Mouse (Mus musculus): ENCODE data around the gene Slc1a7. TPM values are rescaled to one million over a fixed set of nuclear protein-coding genes. Genes with fewer than 3 reads are reported as not detected.

Slc1a7 gene
- 0.22 TPM for polyA plus RNA-seq (2012; fragmentation: generic; extraction: Trizol)

DNA sequence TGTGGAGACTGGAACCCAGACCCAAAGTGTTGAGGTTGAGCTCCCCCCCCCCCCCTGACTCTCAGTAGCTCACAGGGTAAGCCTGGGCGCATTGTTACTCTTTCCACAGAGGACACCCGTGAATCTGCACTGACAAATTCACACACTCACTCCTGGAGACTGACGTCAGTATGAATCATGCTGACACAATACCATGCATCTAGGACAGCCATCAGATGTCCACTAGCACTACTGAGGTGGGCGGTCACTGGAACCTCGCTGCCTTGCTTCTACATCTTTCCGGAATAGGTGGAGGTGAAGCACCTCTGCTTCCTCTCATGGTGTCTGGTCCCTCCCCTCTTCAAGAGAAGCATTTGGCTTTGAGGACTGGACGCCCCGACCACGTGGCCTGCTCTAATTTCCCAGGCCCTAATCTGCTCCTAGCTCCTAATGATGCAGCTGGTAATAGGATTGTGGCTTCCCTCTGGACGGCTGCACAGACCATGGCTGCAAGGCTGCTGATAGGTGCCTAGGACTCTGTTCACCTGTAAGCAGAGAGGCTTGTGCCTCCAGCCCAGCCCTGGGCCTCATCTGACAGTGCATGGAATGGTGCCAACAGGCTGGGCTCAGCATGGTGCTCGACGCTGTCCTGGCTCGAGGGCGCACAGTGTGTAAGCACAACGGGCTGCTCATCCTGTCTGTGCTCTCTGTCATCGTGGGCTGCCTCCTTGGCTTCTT, at the start of gene Slc1a7:
Gene Slc1a7, plus strand, starts transcription at position 367 of the 717 bp plus-strand sequence.
- no peak within 1 kb of the TSS for H3K4me3 ChIP-seq
- no peaks in the 10 kb centered on the region for H3K79me2 ChIP-seq (ENCODE audit: control insufficient read depth, insufficient read depth)
- H3ac ChIP-seq (ENCODE audit: control insufficient read depth, insufficient read length): no peak within 1 kb of the TSS
- H3K36me3 ChIP-seq (ENCODE audit: control insufficient read depth, insufficient read depth): no peaks in the 10 kb centered on the region
- TF ChIP-seq CEBPB (IDR thresholded peaks at IDR 0.05; ENCODE audit: insufficient read depth, poor library complexity, severe bottlenecking) (no peak), MYOD1 (IDR thresholded peaks at IDR 0.05; ENCODE audit: control insufficient read depth in 1 of 3, insufficient read length in 2 of 3, low read depth in 2 of 3) (no peak), MAX (IDR thresholded peaks at IDR 0.05; ENCODE audit: low read depth) (no peak), MYOG (IDR thresholded peaks at IDR 0.05; ENCODE audit: control insufficient read depth in 1 of 3, insufficient read depth in 1 of 3, insufficient read length in 2 of 3, low read depth in 2 of 3) (no peak), REST (IDR thresholded peaks at IDR 0.05; ENCODE audit: insufficient read depth, insufficient read length) (no peak), TCF12 (IDR thresholded peaks at IDR 0.05; ENCODE audit: insufficient read depth, poor library complexity, severe bottlenecking) (no peak), POLR2A (IDR thresholded peaks at IDR 0.05; ENCODE audit: insufficient read length, low read depth) (no peak), USF1 (IDR thresholded peaks at IDR 0.05; ENCODE audit: low read depth) (no peak), E2F4 (IDR thresholded peaks at IDR 0.05; ENCODE audit: insufficient read depth) (no peak), SRF (IDR thresholded peaks at IDR 0.05; ENCODE audit: control insufficient read depth, insufficient read length, low read depth) (no peak), TCF3 (IDR thresholded peaks at IDR 0.05; ENCODE audit: insufficient read length, low read depth) (no peak), POLR2AphosphoS2 (IDR thresholded peaks at IDR 0.05; ENCODE audit: insufficient read length, low read depth) (no peak)
- H3K27me3 ChIP-seq (ENCODE audit: control insufficient read depth, insufficient read depth, insufficient read length): no peaks in the 10 kb centered on the region
- H3K4me2 ChIP-seq (ENCODE audit: low read depth): peak within 1 kb of the TSS; percentile 0

DNA sequence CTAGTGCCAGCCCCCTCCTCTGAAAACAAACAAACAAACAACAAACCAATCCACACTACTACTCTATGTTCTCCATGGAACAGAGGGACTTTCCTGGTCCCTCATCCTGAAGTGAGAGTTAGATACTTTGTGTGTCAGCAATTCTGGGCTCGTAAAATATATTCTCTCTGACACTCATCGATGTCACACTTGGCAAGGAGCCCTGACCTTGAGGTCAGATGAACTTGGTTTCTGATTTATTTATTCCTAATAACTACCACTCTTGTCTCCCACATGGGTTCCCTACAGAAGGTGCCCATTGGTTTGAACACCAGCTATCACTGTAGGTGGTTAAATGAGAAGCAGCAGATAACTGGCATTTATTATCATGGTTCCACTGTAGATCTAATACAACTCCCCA, 47.8 kb upstream of the Slc1a7 start:
- Histone ChIP-seq H3K4me3 (no peak overlapping the region), H3K4me2 (ENCODE audit: low read depth) (no peak overlapping the region), H3ac (ENCODE audit: control insufficient read depth, insufficient read length) (no peak overlapping the region), H3K79me2 (ENCODE audit: control insufficient read depth, insufficient read depth) (no peaks in the 10 kb centered on the region), H3K27me3 (ENCODE audit: control insufficient read depth, insufficient read depth, insufficient read length) (no peaks in the 10 kb centered on the region), H3K36me3 (ENCODE audit: control insufficient read depth, insufficient read depth) (no peaks in the 10 kb centered on the region)
- TF ChIP-seq CEBPB (IDR thresholded peaks at IDR 0.05; ENCODE audit: insufficient read depth, poor library complexity, severe bottlenecking) (no peak), MYOD1 (IDR thresholded peaks at IDR 0.05; ENCODE audit: control insufficient read depth in 1 of 3, insufficient read length in 2 of 3, low read depth in 2 of 3) (no peak), MAX (IDR thresholded peaks at IDR 0.05; ENCODE audit: low read depth) (no peak), SRF (IDR thresholded peaks at IDR 0.05; ENCODE audit: control insufficient read depth, insufficient read length, low read depth) (no peak), USF1 (IDR thresholded peaks at IDR 0.05; ENCODE audit: low read depth) (no peak), TCF3 (IDR thresholded peaks at IDR 0.05; ENCODE audit: insufficient read length, low read depth) (no peak), TCF12 (IDR thresholded peaks at IDR 0.05; ENCODE audit: insufficient read depth, poor library complexity, severe bottlenecking) (no peak), REST (IDR thresholded peaks at IDR 0.05; ENCODE audit: insufficient read depth, insufficient read length) (no peak)

DNA sequence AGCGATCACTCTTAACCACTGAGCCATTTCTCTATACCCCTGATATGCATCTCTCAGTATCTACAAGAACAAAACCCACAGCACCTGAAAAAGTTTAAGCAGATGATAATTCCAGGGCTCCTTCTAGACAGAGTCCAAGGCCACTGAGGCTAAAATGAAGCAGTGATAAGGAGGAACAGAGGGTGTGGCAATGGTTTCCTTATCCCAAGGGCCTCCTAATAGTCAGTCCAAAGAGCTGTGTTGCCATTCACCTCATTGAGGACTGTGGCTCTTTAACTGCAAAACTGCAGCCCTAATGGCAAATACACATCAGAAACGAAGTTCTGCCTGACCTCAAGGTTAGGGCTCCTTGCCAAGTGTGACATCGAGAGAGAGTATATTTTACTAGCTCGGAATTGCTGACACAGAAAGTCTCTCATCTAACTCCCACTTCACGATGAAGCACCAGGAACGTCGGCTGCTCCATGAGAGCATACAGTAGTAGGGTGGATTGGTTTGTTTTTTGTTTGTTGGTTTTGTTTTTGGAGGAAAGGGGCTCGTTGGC, 46.9 kb upstream of the Slc1a7 start:
- H3K36me3 ChIP-seq (ENCODE audit: control insufficient read depth, insufficient read depth): no peaks in the 10 kb centered on the region
- H3K79me2 ChIP-seq (ENCODE audit: control insufficient read depth, insufficient read depth): no peaks in the 10 kb centered on the region
- H3K27me3 ChIP-seq (ENCODE audit: control insufficient read depth, insufficient read depth, insufficient read length): no peaks in the 10 kb centered on the region
- TF ChIP-seq E2F4 (IDR thresholded peaks at IDR 0.05; ENCODE audit: insufficient read depth): no peak
- no peak for TF ChIP-seq MYOG (IDR thresholded peaks at IDR 0.05; ENCODE audit: control insufficient read depth in 1 of 3, insufficient read depth in 1 of 3, insufficient read length in 2 of 3, low read depth in 2 of 3)
- no peak for TF ChIP-seq USF1 (IDR thresholded peaks at IDR 0.05; ENCODE audit: low read depth)
- TF ChIP-seq POLR2AphosphoS2 (IDR thresholded peaks at IDR 0.05; ENCODE audit: insufficient read length, low read depth): no peak
- TF ChIP-seq REST (IDR thresholded peaks at IDR 0.05; ENCODE audit: insufficient read depth, insufficient read length): no peak
- no peak for TF ChIP-seq POLR2A (IDR thresholded peaks at IDR 0.05; ENCODE audit: insufficient read length, low read depth)
- TF ChIP-seq MAX (IDR thresholded peaks at IDR 0.05; ENCODE audit: low read depth): no peak
- no peak for TF ChIP-seq MYOD1 (IDR thresholded peaks at IDR 0.05; ENCODE audit: control insufficient read depth in 1 of 3, insufficient read length in 2 of 3, low read depth in 2 of 3)
- TF ChIP-seq SRF (IDR thresholded peaks at IDR 0.05; ENCODE audit: control insufficient read depth, insufficient read length, low read depth): no peak
- no peak for TF ChIP-seq CEBPB (IDR thresholded peaks at IDR 0.05; ENCODE audit: insufficient read depth, poor library complexity, severe bottlenecking)
- TF ChIP-seq TCF3 (IDR thresholded peaks at IDR 0.05; ENCODE audit: insufficient read length, low read depth): no peak
- no peak for TF ChIP-seq TCF12 (IDR thresholded peaks at IDR 0.05; ENCODE audit: insufficient read depth, poor library complexity, severe bottlenecking)
- H3K4me3 ChIP-seq: no peak overlapping the region
- no peak overlapping the region for H3ac ChIP-seq (ENCODE audit: control insufficient read depth, insufficient read length)
- no peak overlapping the region for H3K4me2 ChIP-seq (ENCODE audit: low read depth)

DNA sequence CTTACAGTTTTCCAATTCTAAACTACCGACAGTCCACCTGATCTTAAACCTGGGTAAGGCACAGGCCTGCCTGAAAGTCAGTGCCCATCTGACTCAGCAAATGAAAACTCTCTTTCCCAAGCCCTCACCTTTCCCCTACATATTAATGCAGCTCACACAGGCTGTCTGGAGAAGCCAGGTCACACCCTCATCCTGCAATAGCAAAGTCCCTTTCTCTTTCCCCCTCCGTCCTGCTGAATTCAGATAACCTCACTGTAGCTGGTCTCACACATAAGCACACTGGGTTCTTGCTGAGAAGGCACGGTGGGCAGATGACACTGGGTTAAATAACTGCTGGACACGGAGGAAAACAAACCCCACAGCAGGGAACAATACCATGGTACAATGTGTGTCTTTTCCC, 46.2 kb upstream of the Slc1a7 start:
- no peak for TF ChIP-seq REST (IDR thresholded peaks at IDR 0.05; ENCODE audit: insufficient read depth, insufficient read length)
- no peak for TF ChIP-seq USF1 (IDR thresholded peaks at IDR 0.05; ENCODE audit: low read depth)
- TF ChIP-seq TCF12 (IDR thresholded peaks at IDR 0.05; ENCODE audit: insufficient read depth, poor library complexity, severe bottlenecking): no peak
- H3K79me2 ChIP-seq (ENCODE audit: control insufficient read depth, insufficient read depth): no peaks in the 10 kb centered on the region
- peak overlapping the region; percentile 63 for H3K4me2 ChIP-seq (ENCODE audit: low read depth)
- H3K27me3 ChIP-seq (ENCODE audit: control insufficient read depth, insufficient read depth, insufficient read length): no peaks in the 10 kb centered on the region
- H3ac ChIP-seq (ENCODE audit: control insufficient read depth, insufficient read length): no peak overlapping the region
- H3K36me3 ChIP-seq (ENCODE audit: control insufficient read depth, insufficient read depth): no peaks in the 10 kb centered on the region
- peak overlapping the region; percentile 59 for H3K4me3 ChIP-seq

Data from myocyte (in vitro differentiated cells).